Mouse (Mus musculus) B cell, adult 67 days (primary cell): Measurements from ENCODE around the gene F12. TPM values are rescaled to one million over a fixed set of nuclear protein-coding genes. Genes with fewer than 3 reads are reported as not detected.

Experiments used
- total RNA-seq, 2 experiments: library from RNA; stranded (reverse); gene quantifications; 4 replicates each; pipeline ENCODE4 v1.2.4; 2023

Gene F12
- 1 to 10 TPM; 1.8 to 2.1 TPM for total RNA-seq

GRCm38 (mm10) chr13:55426613-55427012, at the start of gene F12:
Gene F12 (minus strand): TSS chr13:55426793.

DNA sequence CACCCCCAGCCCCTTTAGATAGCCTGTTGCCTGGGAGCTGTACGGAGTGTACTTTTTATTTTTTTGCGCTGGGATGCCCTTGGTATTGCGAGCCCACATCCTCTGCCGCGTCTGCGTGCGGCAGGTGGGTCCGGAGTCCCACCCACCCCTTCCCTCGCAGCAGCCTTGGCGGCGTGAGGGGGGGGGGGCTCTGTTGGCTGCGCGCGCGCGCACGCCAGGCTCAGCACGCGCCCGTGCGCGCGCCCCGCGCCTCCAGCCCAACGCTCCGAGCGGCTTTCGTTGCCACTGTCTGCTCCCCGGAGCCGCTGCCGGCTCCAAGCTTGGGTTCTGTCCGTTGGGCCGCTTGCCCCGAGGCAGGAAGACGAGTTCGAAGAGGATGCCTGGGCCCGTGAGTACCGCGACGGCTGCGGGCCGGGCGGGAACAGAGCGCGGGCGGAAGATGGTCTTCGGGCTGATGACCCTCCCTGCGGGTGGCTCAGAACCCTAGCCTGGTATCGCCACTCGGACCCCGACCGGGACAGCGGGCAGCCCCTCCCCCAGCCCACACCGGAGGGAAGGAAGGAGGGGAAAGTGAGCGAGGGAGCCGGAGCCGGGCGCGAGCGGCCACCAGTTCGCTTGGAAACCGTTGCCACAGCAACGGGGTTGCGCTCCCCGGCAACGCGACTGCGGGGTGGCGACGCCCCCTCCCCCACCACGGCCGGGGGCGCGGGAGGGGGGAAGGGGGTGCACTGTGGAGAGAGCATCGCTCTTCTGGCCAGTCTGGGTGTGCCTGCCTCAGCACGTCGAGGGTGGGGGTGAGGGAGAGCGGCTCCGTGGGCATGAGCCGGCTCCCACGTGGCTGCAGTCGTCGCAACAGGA, 37.7 kb upstream of the F12 start, which contains the start of gene Prr7:
TSS of gene Prr7 (plus strand) at position 241 of the 858 bp plus-strand sequence.

DNA sequence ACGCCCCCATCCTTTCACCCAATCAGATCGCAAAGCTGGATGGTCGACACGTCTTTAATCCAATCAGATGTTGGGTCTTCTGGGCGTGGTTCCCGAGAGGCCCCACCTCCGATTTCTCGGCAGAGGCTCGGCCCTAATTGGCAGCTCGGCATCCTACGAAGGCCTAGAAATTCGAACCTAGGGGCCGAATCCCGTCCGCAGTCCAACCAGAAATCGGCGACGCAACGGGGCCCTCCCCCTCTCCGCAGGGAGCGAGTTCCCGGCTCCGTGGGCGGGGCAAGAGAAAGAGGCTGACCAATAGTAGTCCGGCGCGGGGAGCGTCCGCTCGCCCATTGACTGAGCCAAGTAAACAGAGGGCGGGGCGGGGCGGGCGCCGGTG, 18.3 kb upstream of the F12 start, which contains the start of gene Grk6:
TSS of gene Grk6 (plus strand) at position 136 of the 379 bp plus-strand sequence.

DNA sequence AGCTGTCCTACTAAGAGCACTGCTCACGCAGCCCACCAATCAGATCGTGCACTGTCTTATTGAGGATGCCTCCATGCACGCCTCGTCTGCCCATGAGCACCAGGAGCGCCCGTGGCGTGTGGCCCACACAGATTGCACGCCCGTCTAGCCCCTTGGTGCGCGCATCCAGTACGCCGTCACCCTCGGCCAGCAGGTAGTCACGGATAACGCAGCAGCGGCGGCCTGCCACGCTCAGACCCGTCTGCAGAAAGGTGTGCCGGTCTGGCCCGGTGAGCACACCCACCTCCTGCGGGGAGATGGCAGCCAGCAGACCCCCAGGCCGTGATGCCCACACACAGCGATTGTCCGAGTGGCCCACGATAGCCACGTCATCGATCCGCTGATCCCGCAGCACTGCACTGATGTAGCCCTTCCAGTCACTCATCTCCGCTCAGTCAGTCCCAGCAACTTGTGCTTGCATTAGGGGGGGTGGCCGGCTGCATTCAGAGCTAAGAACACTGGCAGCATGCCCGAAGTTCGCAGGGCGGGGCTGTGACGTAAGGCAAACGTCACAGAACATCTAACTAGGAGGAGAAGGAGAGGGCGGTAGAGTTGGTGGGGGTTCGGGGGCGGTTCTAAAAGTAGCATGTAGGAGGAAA, 11.7 kb downstream of the F12 start, which contains the start of gene Pfn3:
TSS of gene Pfn3 (minus strand) at position 490 of the 638 bp plus-strand sequence.

DNA sequence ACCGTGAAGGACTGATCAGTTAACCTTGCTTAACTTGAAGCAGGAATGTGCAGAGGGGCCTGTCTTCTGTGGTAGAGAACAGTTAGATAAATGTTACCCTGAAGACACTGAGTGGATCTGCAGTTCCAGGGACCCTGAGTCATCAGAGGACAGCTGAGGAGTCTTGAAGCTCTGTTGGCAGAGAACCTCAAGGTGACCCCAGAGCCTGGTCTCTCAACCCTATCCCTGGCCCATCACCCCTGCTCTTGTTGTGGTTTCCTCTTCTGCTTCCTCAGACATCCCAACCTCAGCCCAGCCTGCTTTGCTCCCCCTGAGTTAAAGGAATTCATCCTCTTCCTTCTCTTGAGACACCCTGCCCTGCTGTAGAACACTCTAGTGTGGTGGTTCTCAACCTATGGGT, 28.5 kb downstream of the F12 start, which contains the start of gene Slc34a1:
TSS of gene Slc34a1 (plus strand) at position 100 of the 400 bp plus-strand sequence.

DNA sequence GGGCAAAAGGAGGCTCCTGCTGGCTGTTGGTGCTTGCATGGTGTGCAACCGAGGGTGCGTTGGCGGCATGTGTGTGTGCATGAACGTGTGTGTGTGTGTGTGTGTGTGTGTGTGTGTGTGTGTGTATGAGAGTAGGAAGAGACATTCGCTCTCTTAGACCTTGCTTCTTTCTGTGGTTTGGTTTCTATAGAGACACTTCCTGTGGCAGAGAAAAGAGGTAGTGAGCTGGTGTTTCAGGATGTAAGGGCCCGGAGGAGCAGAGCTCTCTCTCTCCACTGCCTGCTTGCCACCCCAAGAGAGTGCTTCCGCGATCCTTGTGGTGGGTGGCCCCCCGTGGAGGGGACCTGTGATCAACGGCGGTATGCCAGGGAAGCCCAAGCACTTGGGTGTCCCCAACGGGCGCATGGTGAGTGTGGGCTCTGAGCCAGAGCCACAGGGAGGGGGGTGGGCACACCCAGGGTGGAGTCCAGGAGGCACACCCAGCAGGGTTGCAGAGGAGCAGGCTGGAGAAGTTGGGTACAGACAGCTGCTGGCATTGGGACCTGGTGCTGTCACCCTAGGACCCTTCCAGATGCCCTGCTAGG, 57.0 kb downstream of the F12 start, which contains the start of gene Rgs14:
TSS of gene Rgs14 (plus strand) at position 202 of the 584 bp plus-strand sequence.

Other genes starting within 250 kb of the F12 start
- gene Nsd1, start 217.0 kb downstream of the F12 start, total RNA-seq, result 100 to 1,000 TPM; 193 to 232 TPM
- gene Prelid1, start 106.3 kb downstream of the F12 start, total RNA-seq, result 100 to 1,000 TPM; 145 to 150 TPM
- gene Rab24, start 104.8 kb downstream of the F12 start, total RNA-seq, result 10 to 100 TPM; 65.3 to 71.0 TPM
- 1 to 10 TPM; 1.2 to 2.2 TPM for gene Mxd3, start 97.0 kb downstream of the F12 start, total RNA-seq
- 100 to 1,000 TPM; 112 to 123 TPM for gene Lman2, start 64.0 kb downstream of the F12 start, total RNA-seq
- 10 to 100 TPM; 74.5 to 83.7 TPM for gene Rgs14, start 57.1 kb downstream of the F12 start, total RNA-seq
- 1 to 10 TPM in 1 of 2 experiments, not detected in 1; 1.0 TPM for gene Slc34a1, start 28.6 kb downstream of the F12 start, total RNA-seq
- gene Pfn3, start 11.6 kb downstream of the F12 start, total RNA-seq, result not detected
- 100 to 1,000 TPM; 498 to 536 TPM for gene Grk6, start 18.3 kb upstream of the F12 start, total RNA-seq
- gene Prr7, start 37.5 kb upstream of the F12 start, total RNA-seq, result 10 to 100 TPM; 30.1 to 41.2 TPM
- under 1 TPM in 1 of 2 experiments, not detected in 1; 0.17 TPM for gene Dbn1, start 61.3 kb upstream of the F12 start, total RNA-seq
- 10 to 100 TPM; 29.0 to 33.3 TPM for gene Pdlim7, start 86.9 kb upstream of the F12 start, total RNA-seq
- gene Dok3, start 102.5 kb upstream of the F12 start, total RNA-seq, result 100 to 1,000 TPM; 322 TPM
- 100 to 1,000 TPM; 135 to 147 TPM for gene Ddx41, start 109.9 kb upstream of the F12 start, total RNA-seq
- 100 to 1,000 TPM; 148 to 159 TPM for gene Fam193b, start 144.3 kb upstream of the F12 start, total RNA-seq
- gene Tmed9, start 146.9 kb upstream of the F12 start, total RNA-seq, result 10 to 100 TPM; 78.0 to 96.9 TPM
- gene B4galt7, start 173.1 kb upstream of the F12 start, total RNA-seq, result 10 to 100 TPM; 22.3 to 27.8 TPM
- 10 to 100 TPM; 18.0 to 22.7 TPM for gene Caml, start 196.2 kb upstream of the F12 start, total RNA-seq
- 100 to 1,000 TPM; 100 to 112 TPM for gene Ddx46, start 208.2 kb upstream of the F12 start, total RNA-seq